Mouse (Mus musculus) frontal cortex, adult 2 months (tissue): ENCODE measurements around the gene Sox5. TPM values are rescaled to one million over a fixed set of nuclear protein-coding genes. Genes with fewer than 3 reads are reported as not detected.

ENCODE experiments used
- DNase-seq, 2 experiments: peaks; one replicate each; pipeline ENCODE4 v3.0.0; 2022; ENCODE audit warnings: low spot score in 1 of 2; ENCODE audit errors: extremely low spot score in 1 of 2
- polyA plus RNA-seq: library from polyadenylated mRNA; depleted of rRNA; stranded (reverse); fragments of >200 nt; gene quantifications from 2 replicates; pipeline ENCODE4 v1.2.3, GENCODE M21; 2012

Gene Sox5
- polyA plus RNA-seq, 1 experiment, result 27.9 TPM

DNA sequence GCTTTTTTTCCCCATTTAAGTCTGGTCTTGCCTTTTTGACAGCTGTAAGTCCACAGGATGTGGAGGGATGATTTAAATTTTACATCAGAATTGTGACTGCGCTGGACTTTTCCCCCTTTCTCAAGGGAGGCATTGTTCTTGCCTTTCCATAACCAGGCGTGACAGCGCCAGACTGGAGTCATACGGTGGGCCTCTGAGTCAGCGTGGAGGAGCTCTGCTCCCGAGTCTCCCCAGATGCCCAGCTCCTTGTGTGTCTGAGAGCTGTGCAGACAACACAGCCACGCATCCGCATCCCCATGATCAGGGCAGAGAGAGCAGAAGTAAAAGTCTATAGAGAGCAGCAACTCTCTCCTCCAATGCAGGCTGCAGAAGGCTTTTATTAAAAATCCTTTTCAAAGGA, 615.7 kb downstream of the Sox5 start:
- peak; percentile 36 to 67 for DNase-seq

DNA sequence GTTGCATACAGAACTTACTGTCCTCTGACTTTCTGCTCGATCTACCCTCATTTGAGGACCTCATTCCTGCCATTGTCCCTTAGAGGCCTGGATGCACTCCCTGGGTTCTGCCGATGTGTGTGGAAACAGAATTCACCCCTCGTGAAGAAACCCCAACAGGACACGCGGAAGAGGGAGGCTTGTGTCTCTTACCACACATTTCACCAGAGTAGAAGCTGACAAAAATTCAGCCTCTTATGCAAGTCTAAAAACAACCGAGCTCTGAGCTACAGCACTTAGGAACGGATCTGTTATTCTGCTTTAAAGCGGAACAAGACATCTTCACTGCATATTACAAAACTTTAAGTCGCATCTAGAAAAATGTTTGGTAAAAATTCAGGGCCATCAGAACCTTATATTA, 618.3 kb downstream of the Sox5 start:
- DNase-seq, result no peak

DNA sequence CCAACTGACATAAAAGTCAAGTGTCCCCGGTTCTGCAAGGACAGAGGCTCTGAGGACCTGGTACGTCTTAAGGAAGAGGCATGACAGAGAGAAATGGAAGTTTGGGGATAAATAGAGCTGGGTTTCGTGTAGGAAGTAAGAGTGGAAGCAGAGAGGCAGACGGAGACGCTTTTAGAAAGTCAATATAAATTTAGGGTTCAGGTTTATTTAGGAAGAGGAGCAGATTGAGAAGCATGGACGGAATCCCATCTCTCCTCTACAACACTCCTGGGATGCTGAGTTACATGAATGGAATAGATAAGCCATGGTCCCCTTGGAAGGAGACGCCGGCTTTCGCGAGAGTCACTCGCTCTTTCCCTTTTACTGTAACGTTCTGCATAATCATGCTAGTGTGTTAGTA, 623.1 kb downstream of the Sox5 start:
- no peak for DNase-seq

DNA sequence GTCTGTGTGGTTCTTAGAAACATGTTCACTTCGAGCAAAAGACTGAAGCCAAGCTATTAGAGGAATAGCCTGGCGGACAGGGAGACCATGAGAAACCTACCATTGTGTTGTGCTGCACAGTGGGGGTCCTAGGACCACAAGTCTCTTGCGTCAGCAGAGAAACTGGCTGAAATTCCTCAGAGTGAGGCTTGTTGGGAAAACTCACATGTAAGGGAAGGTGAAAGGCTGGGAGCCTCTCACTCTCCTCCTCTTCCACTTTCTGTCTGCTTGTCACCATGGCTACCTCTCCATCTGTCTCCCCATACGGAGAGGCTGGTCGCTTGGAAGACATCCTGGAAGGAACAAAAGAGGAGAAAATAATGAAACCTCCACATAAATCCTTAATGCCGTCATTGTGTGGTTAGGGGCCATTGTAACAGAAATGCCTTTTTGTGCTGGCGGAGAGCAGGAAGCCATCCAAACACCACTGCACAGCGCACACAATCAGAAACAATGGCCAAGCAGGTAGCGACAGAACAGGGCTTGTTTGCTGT, 626.8 kb downstream of the Sox5 start:
- DNase-seq, result peak in 1 of 2 experiments; percentile 65

DNA sequence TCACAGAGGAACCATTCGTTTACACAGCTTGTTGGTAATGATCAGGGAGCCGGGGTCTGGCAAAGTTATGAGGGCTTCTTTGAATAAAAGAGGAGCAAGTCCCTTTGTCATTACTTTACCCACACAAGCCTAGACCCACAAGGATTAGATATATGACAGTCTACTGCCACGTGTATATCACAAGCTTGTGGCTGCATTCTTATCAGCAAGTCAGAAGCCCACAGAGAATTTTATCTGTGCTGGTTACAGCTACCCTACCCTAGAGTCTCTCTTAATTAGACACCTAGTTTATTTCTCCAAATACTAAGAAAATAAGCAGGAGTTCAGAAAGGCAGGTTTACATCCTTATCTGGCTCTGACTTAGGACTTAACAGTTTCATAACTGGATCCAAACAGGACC, 629.8 kb downstream of the Sox5 start:
- no peak for DNase-seq

DNA sequence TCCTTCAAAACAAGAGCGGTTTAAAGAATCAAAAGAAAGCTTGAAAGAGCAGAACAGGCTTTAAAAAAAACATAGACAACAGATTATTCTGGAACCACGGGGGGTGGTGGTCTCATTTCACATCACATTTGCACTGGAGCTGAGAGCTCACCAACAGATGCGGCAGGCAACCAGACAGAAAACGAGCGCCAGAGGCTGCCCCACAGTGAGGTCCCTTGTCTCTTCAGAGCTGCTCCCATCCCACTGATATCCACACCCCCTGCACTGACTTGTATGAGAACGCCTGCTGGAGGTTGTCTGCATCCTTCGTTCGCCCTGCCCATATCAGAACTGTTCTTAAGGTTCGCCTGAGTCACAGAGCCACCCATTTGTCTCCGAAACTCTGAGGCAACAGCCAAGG, 630.7 kb downstream of the Sox5 start:
- DNase-seq, result no peak

DNA sequence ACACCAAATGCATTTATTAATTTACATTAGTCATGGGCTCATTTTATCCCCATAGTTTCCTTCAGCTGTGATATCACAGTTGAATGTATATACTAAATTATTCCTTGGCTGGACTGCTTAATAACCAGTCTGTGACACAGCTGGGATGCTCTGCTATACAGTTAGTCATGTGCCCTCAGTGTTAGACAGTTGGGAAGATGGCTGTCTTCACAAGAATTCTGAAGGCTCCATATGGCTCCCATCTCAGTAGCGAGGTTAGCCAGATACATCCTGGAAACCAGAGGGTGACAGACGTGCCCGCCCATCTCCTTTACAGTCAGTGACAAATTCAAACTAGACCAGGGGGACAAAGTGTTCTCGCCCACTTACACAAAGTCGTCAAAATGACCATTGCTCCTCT, 644.4 kb downstream of the Sox5 start:
- no peak for DNase-seq

DNA sequence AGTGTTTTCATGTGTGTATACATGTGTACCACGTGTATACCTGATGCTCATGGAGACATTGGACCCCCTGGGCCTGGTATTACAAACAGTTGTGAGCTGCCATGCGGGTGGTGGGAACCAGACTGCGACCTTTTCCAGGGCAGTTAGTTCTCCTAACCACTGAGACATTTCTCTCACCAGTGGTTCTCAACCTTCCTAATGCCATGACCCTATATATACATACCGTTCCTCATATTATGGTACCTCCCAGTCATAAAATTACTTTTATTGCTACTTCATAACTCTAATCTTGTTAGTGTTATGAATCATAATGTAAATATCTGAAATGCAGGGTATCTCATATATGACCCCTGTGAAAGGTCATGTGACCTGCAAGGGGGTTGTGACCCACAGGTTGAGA, 644.9 kb downstream of the Sox5 start:
- no peak for DNase-seq

DNA sequence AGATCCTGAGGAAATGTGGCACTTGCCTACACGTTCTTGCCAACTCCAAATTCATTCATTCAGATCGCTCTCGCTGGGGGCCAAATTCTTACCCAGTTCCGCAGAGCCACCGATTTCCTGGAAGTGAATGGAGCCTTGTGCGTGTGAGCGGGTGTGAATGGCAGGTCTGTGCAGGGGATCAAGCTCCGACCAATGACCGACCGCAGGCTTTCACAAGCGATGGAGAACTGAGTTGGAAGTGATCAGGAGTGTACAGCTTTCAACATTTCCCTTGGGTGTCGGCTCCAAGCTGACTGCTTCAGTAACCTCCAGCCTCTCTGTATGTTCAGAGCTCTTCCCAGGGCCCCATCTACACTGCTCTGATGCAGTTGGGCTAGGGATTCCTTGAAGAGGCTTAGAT, 651.9 kb downstream of the Sox5 start:
- DNase-seq, result no peak

DNA sequence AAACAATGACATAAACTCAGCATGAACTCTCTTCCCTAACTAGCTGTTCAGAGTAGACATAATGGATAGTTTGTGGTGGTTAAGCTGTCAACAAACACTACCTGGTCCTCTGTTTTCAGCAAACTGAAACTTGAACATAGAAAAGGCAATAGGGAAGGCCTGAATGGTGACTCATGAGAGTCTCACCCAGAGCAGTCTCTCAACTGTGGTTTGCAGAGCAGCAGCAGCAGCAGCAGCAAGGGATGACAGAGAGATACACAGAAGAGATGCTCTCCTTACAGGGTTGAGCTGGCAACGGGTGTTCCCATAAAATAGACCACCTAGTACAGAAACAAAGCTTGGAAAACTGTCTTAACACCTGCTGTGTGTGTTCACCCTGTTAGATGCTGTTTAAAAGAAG, 661.8 kb downstream of the Sox5 start:
- DNase-seq, result no peak

DNA sequence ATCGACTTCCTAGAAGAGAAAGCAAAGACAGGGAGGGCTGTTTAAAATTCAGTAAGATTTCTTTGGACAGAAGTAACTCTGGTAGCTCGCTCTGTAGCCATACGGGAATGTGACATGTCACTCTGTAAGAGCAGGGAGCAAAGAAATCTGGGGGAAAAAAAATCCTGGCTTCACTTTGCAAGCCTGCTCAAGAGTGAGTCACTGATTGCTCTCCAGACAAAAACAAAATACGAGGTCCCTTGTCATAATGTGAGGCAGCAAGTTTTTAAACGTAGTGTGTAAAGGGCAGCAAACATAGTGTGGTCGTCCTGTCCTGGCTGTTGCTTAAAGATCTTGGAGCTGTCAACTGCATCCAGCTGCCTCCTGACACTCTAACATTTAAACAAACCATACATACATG, 665.1 kb downstream of the Sox5 start:
- DNase-seq, result no peak

DNA sequence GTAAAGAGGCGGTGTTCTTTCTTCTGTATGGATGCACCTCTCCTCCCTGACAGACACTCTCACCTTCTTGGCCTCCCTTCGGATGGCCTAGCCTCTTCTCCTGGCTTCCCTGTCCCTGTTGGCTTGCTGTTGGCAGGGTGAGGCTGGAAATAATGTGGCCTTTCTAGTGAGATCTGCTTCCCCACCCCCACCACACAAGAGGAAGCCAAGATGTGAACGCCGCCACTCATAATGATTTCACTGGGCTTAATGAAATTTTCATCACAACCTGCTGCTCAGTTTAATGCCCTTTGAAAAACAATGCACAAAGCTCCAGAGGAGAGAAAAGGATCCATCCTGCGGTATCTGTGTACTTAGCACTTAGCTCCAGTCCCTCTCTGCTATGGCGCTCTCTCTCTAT, 670.2 kb downstream of the Sox5 start:
- DNase-seq, result no peak

DNA sequence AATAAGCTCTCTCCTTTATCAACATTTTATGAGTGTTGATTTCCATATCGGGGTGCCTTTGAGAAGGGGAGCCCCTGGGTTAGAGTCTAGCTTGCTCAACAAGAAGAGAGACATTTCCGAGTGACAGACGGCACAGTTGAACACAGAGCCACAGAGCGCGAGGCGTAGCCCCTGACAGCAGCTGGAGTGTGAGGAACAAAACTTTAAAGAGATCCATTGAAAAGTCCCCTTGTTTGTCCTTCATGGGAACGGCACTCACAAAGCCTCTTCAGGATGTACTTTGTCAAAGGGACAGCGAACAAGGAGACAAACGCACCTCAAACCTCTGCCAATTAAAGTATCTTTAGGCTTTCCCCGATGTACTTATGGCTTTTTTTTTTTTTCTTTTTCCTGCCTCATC, 674.9 kb downstream of the Sox5 start:
- no peak for DNase-seq

DNA sequence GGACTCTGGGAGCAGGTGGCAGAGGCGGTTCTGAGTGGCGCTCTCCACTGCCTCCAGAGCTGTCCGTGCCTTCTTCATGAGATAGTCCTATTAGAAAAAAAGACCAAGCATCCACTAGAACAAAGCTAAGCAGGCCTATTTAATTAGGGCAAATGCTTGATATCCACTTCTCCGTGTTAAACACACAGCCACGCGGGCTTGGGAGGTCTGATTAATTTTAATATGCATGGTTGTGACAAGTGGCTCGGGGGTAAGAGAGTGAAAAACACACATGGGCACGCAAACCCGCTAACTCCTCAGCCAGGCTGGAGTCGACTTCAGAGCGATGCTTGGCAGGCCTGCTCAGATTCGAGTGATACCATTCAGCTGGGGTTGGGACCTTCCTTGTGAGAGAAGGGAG, 676.1 kb downstream of the Sox5 start:
- DNase-seq, result no peak

DNA sequence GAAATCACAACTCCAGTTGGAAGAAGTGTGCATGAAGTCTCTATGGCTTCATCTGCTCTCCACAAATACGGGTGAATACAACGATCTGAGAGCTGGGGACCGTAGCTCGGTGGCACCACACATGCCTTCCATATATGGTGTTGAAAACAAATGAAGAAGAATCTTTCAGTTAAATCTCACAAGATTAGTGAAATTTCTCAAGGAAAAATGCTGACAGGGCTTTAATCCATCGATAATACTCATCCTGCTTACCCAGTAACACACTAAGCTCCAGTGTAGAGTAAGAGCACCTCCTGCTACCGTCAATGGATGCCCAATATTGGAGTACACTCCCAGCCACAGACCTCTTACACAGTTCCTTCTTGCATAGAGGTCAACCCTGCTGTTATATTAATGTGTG, 678.2 kb downstream of the Sox5 start:
- no peak for DNase-seq

DNA sequence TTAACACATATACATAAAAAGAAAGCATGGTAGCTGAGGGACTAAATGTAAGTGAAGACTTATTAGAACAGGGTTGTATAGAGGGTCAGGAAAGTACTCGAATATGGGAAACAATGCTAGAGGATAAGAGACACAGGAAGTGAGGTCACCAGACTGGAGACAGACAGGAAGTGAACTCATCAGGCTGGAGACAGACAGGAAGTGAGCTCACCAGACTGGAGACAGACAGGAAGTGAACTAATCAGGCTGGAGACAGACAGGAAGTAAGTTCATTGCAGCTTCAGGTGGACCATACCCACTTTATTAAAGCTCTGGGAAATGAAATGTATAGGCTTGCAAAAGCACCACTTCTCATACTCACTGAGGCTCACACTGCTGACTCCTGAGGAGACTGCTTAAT, 680.9 kb downstream of the Sox5 start:
- DNase-seq, result no peak

DNA sequence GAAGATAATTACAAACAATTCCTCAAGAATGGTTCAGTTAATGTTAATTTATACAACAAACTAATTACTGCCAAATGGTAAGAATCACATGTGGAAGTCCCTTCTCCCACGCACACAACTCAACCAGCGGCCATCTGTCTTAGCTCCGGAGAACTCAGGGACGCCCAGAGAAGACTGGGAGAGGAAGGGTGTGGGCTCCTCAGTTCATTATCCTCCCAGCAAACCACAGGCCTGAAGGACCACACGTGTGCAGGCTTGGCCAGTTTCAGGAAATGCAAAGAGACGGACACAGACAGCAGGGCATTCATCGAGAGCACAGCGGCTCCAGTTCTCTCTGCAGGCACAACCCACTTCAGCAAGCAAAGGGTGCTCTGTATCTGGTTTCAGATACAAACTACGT, 683.7 kb downstream of the Sox5 start:
- peak in 1 of 2 experiments; percentile 64 for DNase-seq

DNA sequence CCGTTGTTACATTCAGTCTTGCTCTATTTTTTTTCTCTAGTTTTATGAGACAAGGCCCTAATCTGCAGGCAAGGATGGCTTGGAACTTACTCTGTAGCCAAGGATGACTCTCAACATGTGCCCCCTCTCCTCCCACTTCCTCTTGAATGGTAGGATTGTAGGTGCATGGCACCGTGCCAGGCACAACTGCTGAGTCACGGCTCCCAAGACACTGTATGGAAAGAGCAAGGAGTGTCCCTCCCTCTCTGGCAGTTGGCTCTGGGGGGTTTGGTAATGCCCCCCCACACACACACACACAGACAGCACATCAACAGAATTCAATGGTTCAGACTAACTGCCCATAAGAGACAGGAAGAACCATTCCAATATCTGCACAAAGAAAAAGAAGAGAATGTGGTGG, 693.5 kb downstream of the Sox5 start:
- peak; percentile 37 to 66 for DNase-seq

DNA sequence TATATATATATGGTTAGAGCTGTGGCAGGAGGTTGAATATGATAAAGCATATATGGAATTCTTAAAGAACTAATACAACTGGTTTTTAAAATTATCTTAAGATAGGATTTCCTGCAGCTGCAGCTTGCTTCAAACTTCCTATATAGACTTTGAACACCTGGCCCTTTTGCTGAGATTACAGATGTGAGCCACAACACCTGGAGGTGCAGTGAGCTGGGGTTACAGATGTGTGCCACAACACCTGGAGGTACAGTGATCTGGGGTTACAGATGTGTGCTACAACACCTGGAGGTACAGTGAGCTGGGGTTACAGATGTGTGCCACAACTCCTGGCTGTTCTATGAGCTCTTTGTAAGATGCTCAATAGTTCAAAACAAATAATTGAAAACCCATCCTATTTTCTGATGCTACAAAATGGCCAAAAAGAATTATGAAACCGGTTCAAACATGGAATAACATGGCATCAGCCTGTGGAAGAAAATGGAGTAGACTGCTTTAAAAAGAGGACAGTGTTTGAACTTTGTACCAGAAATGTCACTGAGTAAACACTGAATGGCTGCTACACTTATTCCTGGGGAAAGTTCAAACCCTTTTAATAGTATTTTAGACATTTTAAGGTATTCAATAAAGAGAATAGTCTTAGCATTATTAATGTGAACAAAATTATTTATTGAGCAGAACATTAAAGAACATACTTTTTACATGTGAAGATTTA, 695.5 kb downstream of the Sox5 start:
- DNase-seq, result no peak

DNA sequence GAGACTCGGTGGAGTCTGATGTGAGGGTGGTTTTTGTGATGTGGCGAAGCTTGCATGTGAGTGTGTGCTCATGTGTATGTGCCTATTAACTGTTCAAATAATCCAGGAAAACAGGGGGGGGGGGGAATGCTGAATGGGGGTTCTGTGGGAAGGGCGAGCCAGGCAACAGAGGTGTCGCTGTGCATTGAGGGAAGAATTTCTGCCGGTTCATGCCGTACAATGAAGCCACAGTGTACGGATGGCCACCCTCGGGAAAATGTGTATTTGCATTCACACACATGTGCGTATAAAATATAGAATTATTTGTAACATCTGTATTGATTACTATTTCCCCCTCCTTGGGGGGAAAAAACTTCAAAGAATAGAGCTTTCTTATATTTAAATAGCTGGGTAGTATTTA, 699.5 kb downstream of the Sox5 start:
- DNase-seq, result no peak

DNA sequence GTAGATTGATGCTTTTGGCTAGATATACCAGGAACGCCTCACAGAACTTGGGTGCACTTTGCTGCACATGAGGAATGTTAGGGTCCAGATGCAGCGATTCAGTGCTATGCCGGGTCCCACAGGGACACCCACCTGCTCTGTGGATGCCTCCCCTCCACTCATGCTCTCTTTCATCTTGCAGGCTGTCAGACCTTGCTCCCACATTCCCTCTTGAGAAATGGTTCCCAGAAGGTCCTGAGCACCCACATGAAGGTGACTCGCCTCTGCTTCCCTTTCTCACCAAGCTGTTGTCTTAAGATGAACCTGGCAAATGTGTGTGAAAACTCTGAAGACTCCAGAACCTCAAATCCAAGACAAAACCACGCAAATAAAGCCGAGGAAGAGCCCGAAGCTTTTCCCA, 704.0 kb downstream of the Sox5 start:
- no peak for DNase-seq

DNA sequence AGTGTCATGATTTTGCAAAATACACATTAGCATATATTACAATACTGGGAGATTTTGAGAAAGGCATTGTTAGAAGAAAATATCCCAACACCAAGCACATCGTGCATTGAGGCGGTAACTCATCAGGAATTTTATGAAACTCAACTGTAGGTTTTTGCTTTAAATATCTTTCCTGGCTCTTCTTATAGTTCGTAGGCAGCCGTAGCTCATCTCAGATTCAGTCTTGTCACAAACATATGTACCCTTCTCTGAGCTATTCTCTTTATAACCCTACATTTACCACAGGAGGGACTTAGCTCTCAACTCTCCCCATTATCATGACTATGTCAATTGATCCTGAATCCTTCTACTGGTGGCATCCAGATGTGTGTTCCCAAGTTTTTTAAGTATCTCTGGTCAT, 705.4 kb downstream of the Sox5 start:
- DNase-seq, result no peak
